Mouse (Mus musculus): ENCODE measurements around the gene Fndc3b.

The Fndc3b gene

GRCm38 (mm10) chr3:27592728-27593484 is 118.2 kb downstream of the Fndc3b start:
- no peak for DNase-seq (ENCODE audit: low spot score)

GRCm38 (mm10) chr3:27590823-27591222 is 120.3 kb downstream of the Fndc3b start:
- DNase-seq (ENCODE audit: low spot score): no peak

GRCm38 (mm10) chr3:27589305-27589704 is 121.8 kb downstream of the Fndc3b start:
- DNase-seq (ENCODE audit: low spot score): no peak

GRCm38 (mm10) chr3:27588604-27589003 is 122.5 kb downstream of the Fndc3b start:
- no peak for DNase-seq (ENCODE audit: low spot score)

- DNase-seq (ENCODE audit: low spot score): no peak
Measured at GRCm38 (mm10) chr3:27584607-27585605, 126.2 kb downstream of the Fndc3b start.

GRCm38 (mm10) chr3:27581931-27582840 is 128.9 kb downstream of the Fndc3b start:
- DNase-seq (ENCODE audit: low spot score): no peak

GRCm38 (mm10) chr3:27580956-27581355 is 130.2 kb downstream of the Fndc3b start:
- no peak for DNase-seq (ENCODE audit: low spot score)

GRCm38 (mm10) chr3:27579894-27580613 is 131.1 kb downstream of the Fndc3b start:
- DNase-seq (ENCODE audit: low spot score): no peak

GRCm38 (mm10) chr3:27579229-27579628 is 131.9 kb downstream of the Fndc3b start:
- no peak for DNase-seq (ENCODE audit: low spot score)

- no peak for DNase-seq (ENCODE audit: low spot score)
Measured at GRCm38 (mm10) chr3:27577349-27578025, 133.6 kb downstream of the Fndc3b start.

- DNase-seq (ENCODE audit: low spot score): no peak
Measured at GRCm38 (mm10) chr3:27574241-27574640, 136.9 kb downstream of the Fndc3b start.

- no peak for DNase-seq (ENCODE audit: low spot score)
Measured at GRCm38 (mm10) chr3:27573458-27573857, 137.6 kb downstream of the Fndc3b start.

GRCm38 (mm10) chr3:27572305-27572704 is 138.8 kb downstream of the Fndc3b start:
- DNase-seq (ENCODE audit: low spot score): no peak

GRCm38 (mm10) chr3:27565314-27565713 is 145.8 kb downstream of the Fndc3b start:
- no peak for DNase-seq (ENCODE audit: low spot score)

GRCm38 (mm10) chr3:27563047-27563624 is 148.0 kb downstream of the Fndc3b start:
- DNase-seq (ENCODE audit: low spot score): no peak

GRCm38 (mm10) chr3:27562476-27562875 is 148.6 kb downstream of the Fndc3b start:
- no peak for DNase-seq (ENCODE audit: low spot score)

- no peak for DNase-seq (ENCODE audit: low spot score)
Measured at GRCm38 (mm10) chr3:27561921-27562320, 149.2 kb downstream of the Fndc3b start.

- DNase-seq (ENCODE audit: low spot score): no peak
Measured at GRCm38 (mm10) chr3:27559316-27559715, 151.8 kb downstream of the Fndc3b start.

GRCm38 (mm10) chr3:27557100-27558004 is 153.8 kb downstream of the Fndc3b start:
- no peak for DNase-seq (ENCODE audit: low spot score)

Data from testis, postnatal 14 days (tissue).